Mouse (Mus musculus): ENCODE results near the gene Glud1.
"Not testable (repeated sequence)": the region's sequence is repeated elsewhere in the genome, so short reads cannot be mapped to it uniquely, and the experiment has no call there.

Glud1 gene

GRCm38 (mm10) chr14:34353326-34353725 lies 42.8 kb downstream of the Glud1 start:
- no peak for DNase-seq (ENCODE audit: low read depth)

GRCm38 (mm10) chr14:34354456-34354855 lies 43.9 kb downstream of the Glud1 start:
- no peak for DNase-seq (ENCODE audit: low read depth)

GRCm38 (mm10) chr14:34355301-34355700 lies 44.8 kb downstream of the Glud1 start, which contains the start of gene Fam25c:
TSS of gene Fam25c (minus strand) at chr14:34355433.
- DNase-seq (ENCODE audit: low read depth): no peak

GRCm38 (mm10) chr14:34357671-34358455 lies 47.3 kb downstream of the Glud1 start:
- no peak for DNase-seq (ENCODE audit: low read depth)

GRCm38 (mm10) chr14:34359676-34360244 lies 49.2 kb downstream of the Glud1 start:
- no peak for DNase-seq (ENCODE audit: low read depth)

GRCm38 (mm10) chr14:34360251-34360650 lies 49.7 kb downstream of the Glud1 start:
- no peak for DNase-seq (ENCODE audit: low read depth)

GRCm38 (mm10) chr14:34362135-34362534 lies 51.6 kb downstream of the Glud1 start:
- DNase-seq (ENCODE audit: low read depth): no peak

GRCm38 (mm10) chr14:34362726-34363445 lies 52.4 kb downstream of the Glud1 start:
- peak; percentile 31 for DNase-seq (ENCODE audit: low read depth)

GRCm38 (mm10) chr14:34363490-34364253 lies 53.1 kb downstream of the Glud1 start:
- DNase-seq (ENCODE audit: low read depth): peak; percentile 56

- not testable (repeated sequence) for DNase-seq (ENCODE audit: low read depth)
Observed at GRCm38 (mm10) chr14:34364254-34365146, 54.0 kb downstream of the Glud1 start.

GRCm38 (mm10) chr14:34365147-34365507 lies 54.6 kb downstream of the Glud1 start:
- DNase-seq (ENCODE audit: low read depth): no peak

- no peak for DNase-seq (ENCODE audit: low read depth)
Observed at GRCm38 (mm10) chr14:34370203-34370602, 59.7 kb downstream of the Glud1 start.

GRCm38 (mm10) chr14:34370921-34371320 lies 60.4 kb downstream of the Glud1 start:
- DNase-seq (ENCODE audit: low read depth): no peak

GRCm38 (mm10) chr14:34371763-34372162 lies 61.2 kb downstream of the Glud1 start:
- no peak for DNase-seq (ENCODE audit: low read depth)

GRCm38 (mm10) chr14:34372646-34373045 lies 62.1 kb downstream of the Glud1 start:
- no peak for DNase-seq (ENCODE audit: low read depth)

GRCm38 (mm10) chr14:34373581-34373980 lies 63.1 kb downstream of the Glud1 start:
- no peak for DNase-seq (ENCODE audit: low read depth)

- DNase-seq (ENCODE audit: low read depth): no peak
Observed at GRCm38 (mm10) chr14:34374577-34374976, 64.0 kb downstream of the Glud1 start, which contains the start of gene Sncg. TSS of gene Sncg (minus strand) at chr14:34374789.

GRCm38 (mm10) chr14:34375415-34375904 lies 64.9 kb downstream of the Glud1 start, which contains the start of gene Mmrn2:
TSS of gene Mmrn2 (plus strand) at chr14:34375465.
- no peak for DNase-seq (ENCODE audit: low read depth)

GRCm38 (mm10) chr14:34375941-34376340 lies 65.4 kb downstream of the Glud1 start:
- DNase-seq (ENCODE audit: low read depth): no peak

GRCm38 (mm10) chr14:34377121-34377520 lies 66.6 kb downstream of the Glud1 start:
- no peak for DNase-seq (ENCODE audit: low read depth)

Data from c-Kit-positive CD71-negative TER-119-negative erythroid progenitor cells, embryonic 14.5 days (primary cell).